Comparison of ENCODE assay signal across 11 mouse cellular contexts in genomic region chr17:63008277-63008676, GRCm38 (mm10).
DNase-seq lines count a peak whose midpoint lies in the region; ATAC-seq lines count a peak whose summit lies in the region.
"Had no signal": no experiment of that assay in that cellular context is flagged by ENCODE, and none has a peak within 500 bp of the region (broad histone marks: within the 10 kb centered on the region; RNA-seq: fewer than 3 reads in every experiment).

No protein-coding gene starts in this region.

- 36% methylated on average over 5 of the region's 5 CpGs for WGBS in hindbrain, embryonic 12.5 days
- 34% methylated on average over 5 of the region's 5 CpGs for WGBS in midbrain, embryonic 16.5 days

- no peaks in the 10 kb centered on the region for H3K36me3 ChIP-seq in hindbrain, embryonic 12.5 days
- no peaks in the 10 kb centered on the region for H3K36me3 ChIP-seq in midbrain, embryonic 16.5 days (ENCODE audit: control insufficient read depth, insufficient read depth, low read length)
- H3K36me3 ChIP-seq: embryonic facial prominence, embryonic 13.5 days; heart, embryonic 15.5 days had no signal

- peak overlapping the region; percentile 71 for H3K27ac ChIP-seq in hindbrain, embryonic 12.5 days
- 0 out of 2 replicates have a peak overlapping the region, but pooled peaks have one; percentile 8 for H3K27ac ChIP-seq in midbrain, embryonic 16.5 days (ENCODE audit: low read length)
- H3K27ac ChIP-seq: embryonic facial prominence, embryonic 13.5 days; heart, embryonic 15.5 days had no signal

- no peak overlapping the region for H3K4me3 ChIP-seq in hindbrain, embryonic 12.5 days
- H3K4me3 ChIP-seq in midbrain, embryonic 16.5 days (ENCODE audit: low read depth, low read length) = no peak overlapping the region
- H3K4me3 ChIP-seq: embryonic facial prominence, embryonic 13.5 days; heart, embryonic 15.5 days had no signal

- intact Hi-C loops in left cerebral cortex, postnatal 10 days (cut with DNase I) = no loop called here

- ATAC-seq in hindbrain, embryonic 12.5 days (ENCODE audit: low FRiP score) = peak; percentile 86
- 0 out of 2 replicates have a peak, but pooled peaks have one; percentile 51 for ATAC-seq in midbrain, embryonic 16.5 days

- H3K9me3 ChIP-seq in hindbrain, embryonic 12.5 days (replicated peaks) = no peaks in the 10 kb centered on the region
- no peaks in the 10 kb centered on the region for H3K9me3 ChIP-seq in midbrain, embryonic 16.5 days (replicated peaks; ENCODE audit: control insufficient read depth, low read length, poor library complexity, severe bottlenecking)
- H3K9me3 ChIP-seq: embryonic facial prominence, embryonic 13.5 days; heart, embryonic 15.5 days had no signal

- DNase-seq in adrenal gland, postnatal 10 days = peak; percentile 44
- DNase-seq in adrenal gland, adult 8-10 months = no peak
- DNase-seq in A20 (ENCODE audit: low read depth, low spot score) = peak; percentile 87
- no peak for DNase-seq in frontal cortex, adult 2 months (ENCODE audit: extremely low spot score in 1 of 2, low spot score in 1 of 2)
- no peak for DNase-seq in left cerebral cortex, postnatal 10 days (ENCODE audit: extremely low spot score in 1 of 2, low spot score in 2 of 2)
- no peak for DNase-seq in thymus, postnatal 4 days
- DNase-seq: liver had no signal

- H3K9ac ChIP-seq in hindbrain, embryonic 12.5 days = no peak overlapping the region
- H3K9ac ChIP-seq in midbrain, embryonic 16.5 days (ENCODE audit: low read depth, low read length) = no peak overlapping the region
- H3K9ac ChIP-seq: embryonic facial prominence, embryonic 13.5 days; heart, embryonic 15.5 days had no signal

- peaks cover 18% of the 10 kb centered on the region for H3K4me1 ChIP-seq in hindbrain, embryonic 12.5 days
- peaks cover 7% of the 10 kb centered on the region; the same call in 1 of the 2 replicates for H3K4me1 ChIP-seq in midbrain, embryonic 16.5 days (ENCODE audit: control insufficient read depth, insufficient read depth, low read length)

- H3K4me2 ChIP-seq in hindbrain, embryonic 12.5 days (replicated peaks) = no peak overlapping the region
- H3K4me2 ChIP-seq in midbrain, embryonic 16.5 days (ENCODE audit: low read length) = no peak overlapping the region
- H3K4me2 ChIP-seq: embryonic facial prominence, embryonic 13.5 days; heart, embryonic 15.5 days had no signal

- no peaks in the 10 kb centered on the region for H3K27me3 ChIP-seq in hindbrain, embryonic 12.5 days
- H3K27me3 ChIP-seq in midbrain, embryonic 16.5 days (ENCODE audit: control insufficient read depth, insufficient read depth, low read depth, low read length) = no peaks in the 10 kb centered on the region
- H3K27me3 ChIP-seq: embryonic facial prominence, embryonic 13.5 days; heart, embryonic 15.5 days had no signal

Comparison
In these comparisons a context has a peak if more than half of its experiments do, and no peak if none do; other contexts are left out.
1. DNase-seq: peak in adrenal gland, postnatal 10 days (single experiment) and A20 (single experiment); none in adrenal gland, adult 8-10 months (single experiment), frontal cortex, adult 2 months (0 of 2), left cerebral cortex, postnatal 10 days (0 of 2) and thymus, postnatal 4 days (single experiment).